Mouse (Mus musculus) intestine, embryonic 15.5 days (tissue): Measurements from ENCODE around the gene Myh9. TPM values are rescaled to one million over a fixed set of nuclear protein-coding genes. Genes with fewer than 3 reads are reported as not detected.
"Not testable (repeated sequence)": the region's sequence is repeated elsewhere in the genome, so short reads cannot be mapped to it uniquely, and the experiment has no call there.

Experiments
- ATAC-seq: fragments of 200-750 bp; cut with Nextera tagmentation; 2 replicates; pipeline ENCODE4 v1.8.0; 2017; ENCODE audit warnings: moderate TSS enrichment, moderate library complexity
- H3K27ac ChIP-seq: fragments of 300-500 bp; sonication (generic); 2 replicates; pipeline ENCODE4 v1.5.1; 2015; ENCODE audit warnings: mild to moderate bottlenecking, inconsistent platforms
- H3K27me3 ChIP-seq: fragments of 300-500 bp; sonication (generic); replicated peaks from 2 replicates; pipeline ENCODE4 v1.6.1; 2015; ENCODE audit warnings: inconsistent platforms
- H3K36me3 ChIP-seq: fragments of 300-500 bp; sonication (generic); 2 replicates; pipeline ENCODE4 v1.6.1; 2015; ENCODE audit warnings: inconsistent platforms
- H3K4me1 ChIP-seq: fragments of 300-500 bp; sonication (generic); replicated peaks from 2 replicates; pipeline ENCODE4 v1.6.1; 2015; ENCODE audit warnings: inconsistent platforms
- H3K4me2 ChIP-seq: fragments of 300-500 bp; sonication (generic); replicated peaks from 2 replicates; pipeline ENCODE4 v1.6.1; 2015; ENCODE audit warnings: mild to moderate bottlenecking, inconsistent platforms
- H3K4me3 ChIP-seq: fragments of 300-500 bp; sonication (generic); replicated peaks from 2 replicates; pipeline ENCODE4 v1.5.1; 2015; ENCODE audit warnings: inconsistent platforms
- H3K9ac ChIP-seq: fragments of 300-500 bp; sonication (generic); 2 replicates; pipeline ENCODE4 v1.6.1; 2015; ENCODE audit warnings: inconsistent platforms
- H3K9me3 ChIP-seq: fragments of 300-500 bp; sonication (generic); 2 replicates; pipeline ENCODE4 v1.6.1; 2016; ENCODE audit warnings: inconsistent platforms
- WGBS: fragments of 180-500 bp; shearing (Covaris S2); methylation state at CpG from one replicate; pipeline ENCODE4 v1.1.7; 2015; 5-methylcytosine and 5-hydroxymethylcytosine counted together
- polyA plus RNA-seq: library from polyadenylated mRNA; unstranded; fragments of >200 nt; fragmentation: Nextera tagmentation; extraction: Ambion mirVana; gene quantifications from 2 replicates; pipeline ENCODE4 v1.2.1, GENCODE M21; 2015

Gene Myh9
- polyA plus RNA-seq, 1 experiment from 2014 or later, result 52.9 TPM

GRCm38 (mm10) chr15:77745081-77745480, 96.9 kb downstream of the Myh9 start:
- no peak overlapping the region for H3K9ac ChIP-seq
- H3K4me1 ChIP-seq, result no peaks in the 10 kb centered on the region
- no peak overlapping the region for H3K27ac ChIP-seq
- no peak overlapping the region for H3K4me3 ChIP-seq
- peaks cover 23% of the 10 kb centered on the region for H3K27me3 ChIP-seq
- no peaks in the 10 kb centered on the region for H3K36me3 ChIP-seq
- no peak overlapping the region for H3K4me2 ChIP-seq
- no peak for ATAC-seq
- H3K9me3 ChIP-seq, result no peaks in the 10 kb centered on the region

DNA sequence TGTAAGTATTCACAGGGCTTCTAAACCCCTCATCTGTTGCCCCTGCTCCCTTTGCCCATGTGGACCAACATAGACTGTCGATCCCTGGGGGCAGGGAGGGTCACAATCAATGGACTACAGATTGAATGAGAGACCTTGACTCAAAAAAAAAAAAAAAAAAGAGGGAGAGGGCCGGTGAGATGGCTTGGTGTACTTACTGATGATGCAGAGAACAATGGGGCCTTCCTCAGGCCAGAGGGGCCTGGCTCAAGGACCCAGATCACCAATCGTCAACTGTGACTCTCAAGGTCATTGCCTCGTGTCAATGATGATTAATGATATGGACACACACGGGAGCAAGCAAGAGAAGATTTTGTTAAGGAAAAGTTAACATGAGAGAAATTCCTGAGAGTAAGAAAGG, 97.3 kb downstream of the Myh9 start:
- H3K27me3 ChIP-seq, result peaks cover 23% of the 10 kb centered on the region
- no peak overlapping the region for H3K4me3 ChIP-seq
- no peak overlapping the region for H3K27ac ChIP-seq
- H3K9ac ChIP-seq, result no peak overlapping the region
- no peaks in the 10 kb centered on the region for H3K36me3 ChIP-seq
- no peaks in the 10 kb centered on the region for H3K4me1 ChIP-seq
- H3K4me2 ChIP-seq, result no peak overlapping the region
- no peaks in the 10 kb centered on the region for H3K9me3 ChIP-seq
- no peak for ATAC-seq
- WGBS, result 29% methylated on average over 5 of the region's 5 CpGs

DNA sequence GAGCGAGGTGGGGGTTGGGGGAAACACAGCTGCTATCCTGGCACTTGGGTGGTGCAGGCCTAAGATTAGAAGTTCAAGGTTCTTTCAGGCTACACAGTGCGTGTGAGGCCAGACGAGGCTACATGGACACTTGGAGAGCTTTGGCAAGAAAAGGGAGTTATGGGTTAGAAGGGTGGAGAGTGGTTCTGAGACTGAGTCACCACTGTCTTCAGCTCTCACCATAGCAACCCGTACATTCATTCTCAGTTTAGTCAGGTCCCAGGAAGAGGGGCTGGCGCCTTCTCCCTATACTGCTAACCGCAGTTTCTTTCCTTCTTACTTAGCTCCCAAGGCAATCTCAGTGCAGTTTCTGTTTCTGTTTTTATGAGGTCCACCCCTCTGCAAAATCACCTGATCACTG, 100.4 kb downstream of the Myh9 start:
- WGBS, result 67% methylated on average over 6 of the region's 6 CpGs
- H3K4me1 ChIP-seq, H3K27me3 ChIP-seq, H3K27ac ChIP-seq, H3K4me3 ChIP-seq, H3K4me2 ChIP-seq, H3K9me3 ChIP-seq, H3K36me3 ChIP-seq, H3K9ac ChIP-seq: not testable (repeated sequence)
- ATAC-seq, result peak; percentile 66

GRCm38 (mm10) chr15:77740511-77741297, 101.3 kb downstream of the Myh9 start:
- WGBS, result 62% methylated on average over 9 of the region's 9 CpGs
- peak; percentile 73 for ATAC-seq

GRCm38 (mm10) chr15:77733903-77734302, 108.1 kb downstream of the Myh9 start:
- not testable (repeated sequence) for ATAC-seq, H3K27me3 ChIP-seq, H3K4me3 ChIP-seq, H3K4me1 ChIP-seq, H3K9me3 ChIP-seq, H3K36me3 ChIP-seq, H3K9ac ChIP-seq, H3K27ac ChIP-seq, H3K4me2 ChIP-seq
- 72% methylated on average over 4 of the region's 4 CpGs for WGBS

More at GRCm38 (mm10) chr15:77740511-77741297, 101.3 kb downstream of the Myh9 start:
- Histone ChIP-seq H3K4me2 (no peak overlapping the region), H3K4me3 (no peak overlapping the region), H3K27ac (no peak overlapping the region), H3K36me3 (no peaks in the 10 kb centered on the region), H3K9me3 (no peaks in the 10 kb centered on the region), H3K9ac (no peak overlapping the region), H3K27me3 (no peaks in the 10 kb centered on the region; the same call in none of the 2 replicates), H3K4me1 (no peaks in the 10 kb centered on the region)

- not testable (repeated sequence) for H3K4me1 ChIP-seq, H3K9ac ChIP-seq, H3K4me3 ChIP-seq, H3K9me3 ChIP-seq, H3K27ac ChIP-seq, ATAC-seq, H3K4me2 ChIP-seq, H3K36me3 ChIP-seq, H3K27me3 ChIP-seq
- WGBS, result 65% methylated on average over 8 of the region's 8 CpGs
These were observed 108.6 kb downstream of the Myh9 start for GRCm38 (mm10) chr15:77733380-77733779.

DNA sequence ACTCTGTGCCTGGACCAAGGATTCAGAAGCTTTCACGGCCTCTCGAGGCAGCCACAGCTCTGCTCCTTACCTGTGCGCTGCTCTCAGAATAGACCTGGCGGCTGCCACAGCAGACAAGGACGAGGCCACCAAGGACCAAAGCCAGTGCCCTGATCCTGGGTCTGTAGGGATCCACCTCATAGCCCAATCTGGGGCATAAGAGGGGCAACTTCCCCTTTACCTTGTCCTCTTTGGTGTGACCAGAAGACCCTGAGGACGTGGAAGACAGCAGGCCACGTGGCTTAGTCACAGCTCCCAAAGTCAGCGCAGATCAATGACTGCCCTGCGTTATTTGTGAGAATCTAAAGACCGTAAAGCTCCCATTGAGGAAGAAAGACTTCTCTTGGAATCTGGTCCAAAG, 109.1 kb downstream of the Myh9 start:
- H3K9ac ChIP-seq, H3K4me1 ChIP-seq, ATAC-seq: not testable (repeated sequence)

DNA sequence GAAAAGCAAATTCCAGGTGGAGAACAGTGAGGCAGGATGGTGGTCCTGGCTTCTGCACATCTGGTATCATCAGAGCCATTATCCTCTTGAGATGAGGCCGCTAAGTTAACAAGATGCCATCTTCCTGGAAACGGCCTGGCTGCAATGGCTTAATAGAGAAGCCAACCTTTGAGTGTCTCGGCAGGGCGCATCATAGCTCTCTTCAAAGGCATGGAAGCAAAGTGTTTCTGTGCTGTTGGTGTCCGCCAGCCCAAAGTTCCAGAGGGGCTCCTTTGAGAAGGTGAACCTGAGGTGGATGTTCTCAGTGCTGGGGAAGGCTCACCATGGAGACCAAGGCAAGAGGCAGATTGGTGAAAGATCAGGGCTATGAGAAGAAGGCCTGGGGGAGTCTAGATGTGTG, 110.4 kb downstream of the Myh9 start:
- no peak for ATAC-seq

More for the DNA sequence above, 109.1 kb downstream of the Myh9 start:
- H3K36me3 ChIP-seq, H3K27me3 ChIP-seq, H3K27ac ChIP-seq, H3K4me3 ChIP-seq, H3K4me2 ChIP-seq, H3K9me3 ChIP-seq: not testable (repeated sequence)
- 76% methylated on average over 10 of the region's 10 CpGs for WGBS

DNA sequence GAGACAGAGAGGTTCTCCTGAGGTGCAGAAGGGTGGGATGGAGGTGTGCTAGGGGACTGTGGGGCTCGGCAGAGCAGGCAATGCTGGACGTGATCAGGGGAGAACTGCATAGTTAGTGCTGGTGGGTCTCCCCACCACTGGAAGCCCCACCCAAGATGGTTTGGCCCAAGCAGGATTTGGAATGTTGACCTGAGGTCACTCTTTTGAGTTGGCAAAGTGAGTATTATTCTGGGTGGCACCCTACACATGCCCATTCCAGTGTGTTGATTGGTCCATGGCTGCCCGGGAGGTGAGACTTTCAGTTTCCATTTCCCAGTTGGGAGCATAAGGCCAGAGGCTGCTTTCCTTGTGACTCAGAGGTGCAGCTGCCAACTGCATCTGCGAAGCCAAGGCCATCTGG, 113.2 kb downstream of the Myh9 start, which contains the start of gene Apol9b:
Apol9b (plus strand) TSS at position 301 of the 400 bp plus-strand sequence.
- not testable (repeated sequence) for H3K4me2 ChIP-seq, H3K36me3 ChIP-seq, H3K27ac ChIP-seq, H3K9me3 ChIP-seq, H3K4me3 ChIP-seq, ATAC-seq, H3K4me1 ChIP-seq, H3K9ac ChIP-seq, H3K27me3 ChIP-seq
- 87% methylated on average over 2 of the region's 4 CpGs for WGBS

More for the DNA sequence above, 110.4 kb downstream of the Myh9 start:
- no peaks in the 10 kb centered on the region for H3K36me3 ChIP-seq
- 91% methylated on average over 5 of the region's 5 CpGs for WGBS
- H3K27ac ChIP-seq, result no peak overlapping the region
- H3K27me3 ChIP-seq, result no peaks in the 10 kb centered on the region
- no peak overlapping the region for H3K4me3 ChIP-seq
- no peak overlapping the region for H3K4me2 ChIP-seq
- H3K9me3 ChIP-seq, result no peaks in the 10 kb centered on the region
- H3K9ac ChIP-seq, result no peak overlapping the region
- no peaks in the 10 kb centered on the region for H3K4me1 ChIP-seq

GRCm38 (mm10) chr15:77727745-77728144, 114.2 kb downstream of the Myh9 start:
- WGBS, result 77% methylated on average over 3 of the region's 3 CpGs
- H3K4me3 ChIP-seq, H3K27me3 ChIP-seq, H3K9ac ChIP-seq, ATAC-seq, H3K9me3 ChIP-seq, H3K36me3 ChIP-seq, H3K4me2 ChIP-seq, H3K4me1 ChIP-seq, H3K27ac ChIP-seq: not testable (repeated sequence)

DNA sequence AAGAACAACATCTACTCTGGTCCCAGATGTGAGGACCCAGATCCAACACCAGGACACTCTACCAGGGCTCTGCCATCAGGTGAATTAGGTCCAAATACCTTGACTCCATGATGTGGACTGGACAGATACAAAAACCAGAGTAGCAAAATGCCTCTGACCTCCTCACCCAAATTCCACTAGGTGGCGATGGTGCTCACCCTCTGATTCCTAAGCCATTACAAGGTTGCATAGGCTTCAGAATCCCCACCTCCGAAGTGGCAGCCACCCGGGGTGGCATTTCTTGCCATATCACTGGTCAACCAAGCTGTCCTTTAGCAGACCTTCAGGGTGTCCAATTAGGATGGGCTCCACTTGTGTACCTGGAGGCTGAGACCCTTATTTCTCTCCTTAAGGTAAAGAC, 114.8 kb downstream of the Myh9 start:
- not testable (repeated sequence) for ATAC-seq, H3K27ac ChIP-seq
- 8% methylated on average over 3 of the region's 3 CpGs for WGBS

GRCm38 (mm10) chr15:77725393-77726020, 116.5 kb downstream of the Myh9 start:
- not testable (repeated sequence) for H3K4me1 ChIP-seq, H3K27me3 ChIP-seq, H3K4me2 ChIP-seq, H3K9ac ChIP-seq, H3K9me3 ChIP-seq, ATAC-seq, H3K36me3 ChIP-seq, H3K4me3 ChIP-seq, H3K27ac ChIP-seq
- WGBS, result 56% methylated on average over 6 of the region's 6 CpGs

More for the DNA sequence above, 114.8 kb downstream of the Myh9 start:
- H3K27me3 ChIP-seq, H3K4me3 ChIP-seq, H3K9ac ChIP-seq, H3K4me1 ChIP-seq, H3K4me2 ChIP-seq, H3K36me3 ChIP-seq, H3K9me3 ChIP-seq: not testable (repeated sequence)
